17 mouse cellular contexts compared by ENCODE assay signal in the genomic region with DNA sequence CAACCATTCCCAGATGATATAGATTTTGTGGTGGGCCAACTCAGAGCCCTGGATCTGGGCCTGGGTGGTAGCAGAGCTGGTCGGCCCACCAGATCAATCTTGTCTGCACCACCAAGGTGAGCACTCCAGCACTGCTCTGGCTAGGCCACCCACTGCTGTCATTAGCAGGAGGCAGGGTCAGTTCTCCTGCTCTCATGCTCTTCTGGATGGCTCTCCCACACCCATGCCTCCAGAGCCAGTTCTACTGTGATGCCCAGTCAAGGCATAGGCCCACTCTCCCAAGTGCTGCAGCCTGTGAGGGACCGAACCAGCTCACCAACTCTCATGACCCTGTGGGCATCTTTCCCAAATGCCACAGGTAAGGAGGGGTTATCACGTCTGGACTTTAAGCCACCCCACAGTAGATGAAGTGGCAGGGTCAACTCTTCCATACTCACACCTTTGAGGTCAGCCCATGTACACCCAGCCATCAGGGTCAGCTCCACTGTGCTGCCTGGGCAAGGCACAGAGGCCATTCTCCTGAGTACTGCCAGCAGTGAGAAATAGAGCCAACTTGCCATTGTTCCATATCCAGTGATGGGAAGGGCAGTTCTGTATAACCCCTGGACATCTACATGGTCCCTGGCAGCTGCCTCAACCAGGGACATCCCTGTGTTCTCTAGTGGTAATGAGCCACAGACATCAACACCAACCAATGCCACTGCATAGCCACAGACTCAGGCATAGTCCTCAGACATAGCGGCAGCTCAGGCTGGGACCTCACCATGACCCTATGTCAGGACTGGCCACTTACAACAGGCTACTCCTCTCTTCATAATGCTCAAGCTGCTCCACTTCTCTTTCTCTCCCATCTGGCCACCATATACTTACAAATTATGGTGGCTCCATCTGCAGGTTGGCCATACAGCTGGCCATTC.
A peak's percentile ranks its signal among the peaks of the same experiment; 100 is the strongest.
DNase-seq lines count a peak whose midpoint lies in the region; ATAC-seq and TF ChIP-seq lines count a peak whose summit lies in the region.
"Had no signal": no experiment of that assay in that cellular context is flagged by ENCODE, and none has a peak within 500 bp of the region (broad histone marks: within the 10 kb centered on the region; RNA-seq: fewer than 3 reads in every experiment).

No protein-coding gene starts in this region.

- H3K4me1 ChIP-seq in embryonic facial prominence, embryonic 12.5 days = no peaks in the 10 kb centered on the region
- no peaks in the 10 kb centered on the region for H3K4me1 ChIP-seq in embryonic facial prominence, embryonic 10.5 days
- no peaks in the 10 kb centered on the region for H3K4me1 ChIP-seq in intestine, embryonic 14.5 days (replicated peaks; ENCODE audit: control insufficient read depth, insufficient read depth, low read length)
- H3K4me1 ChIP-seq in intestine, embryonic 15.5 days (replicated peaks) = no peaks in the 10 kb centered on the region
- H3K4me1 ChIP-seq in midbrain, embryonic 11.5 days (ENCODE audit: control insufficient read depth, insufficient read depth, low read length) = no peaks in the 10 kb centered on the region
- no peaks in the 10 kb centered on the region for H3K4me1 ChIP-seq in midbrain, postnatal 0 days (ENCODE audit: insufficient read depth, low read length)
- no peaks in the 10 kb centered on the region for H3K4me1 ChIP-seq in hindbrain, embryonic 15.5 days (replicated peaks)
- H3K4me1 ChIP-seq: stomach, embryonic 15.5 days had no signal

- no peak for TF ChIP-seq CTCF in midbrain, postnatal 0 days (IDR thresholded peaks at IDR 0.05)

- no peaks in the 10 kb centered on the region for H3K9me3 ChIP-seq in embryonic facial prominence, embryonic 12.5 days
- no peaks in the 10 kb centered on the region for H3K9me3 ChIP-seq in embryonic facial prominence, embryonic 10.5 days
- H3K9me3 ChIP-seq in intestine, embryonic 14.5 days (ENCODE audit: control insufficient read depth, low read length) = no peaks in the 10 kb centered on the region
- H3K9me3 ChIP-seq in intestine, embryonic 15.5 days = no peaks in the 10 kb centered on the region
- no peaks in the 10 kb centered on the region for H3K9me3 ChIP-seq in midbrain, embryonic 11.5 days (ENCODE audit: control insufficient read depth, low read length)
- no peaks in the 10 kb centered on the region for H3K9me3 ChIP-seq in midbrain, postnatal 0 days (ENCODE audit: low read length)
- no peaks in the 10 kb centered on the region for H3K9me3 ChIP-seq in hindbrain, embryonic 15.5 days
- H3K9me3 ChIP-seq: heart, embryonic 12.5 days; stomach, embryonic 15.5 days had no signal

- no peaks in the 10 kb centered on the region for H3K36me3 ChIP-seq in embryonic facial prominence, embryonic 12.5 days
- no peaks in the 10 kb centered on the region for H3K36me3 ChIP-seq in embryonic facial prominence, embryonic 10.5 days (replicated peaks)
- H3K36me3 ChIP-seq in intestine, embryonic 14.5 days (ENCODE audit: control insufficient read depth, insufficient read depth, low read length) = no peaks in the 10 kb centered on the region
- no peaks in the 10 kb centered on the region for H3K36me3 ChIP-seq in intestine, embryonic 15.5 days
- no peaks in the 10 kb centered on the region for H3K36me3 ChIP-seq in midbrain, embryonic 11.5 days (ENCODE audit: control insufficient read depth, insufficient read depth, low read length)
- H3K36me3 ChIP-seq in midbrain, postnatal 0 days (ENCODE audit: insufficient read depth, low read length) = no peaks in the 10 kb centered on the region
- no peaks in the 10 kb centered on the region for H3K36me3 ChIP-seq in hindbrain, embryonic 15.5 days
- H3K36me3 ChIP-seq: heart, embryonic 12.5 days; stomach, embryonic 15.5 days had no signal

- no peak overlapping the region for H3K27ac ChIP-seq in embryonic facial prominence, embryonic 12.5 days
- no peak overlapping the region for H3K27ac ChIP-seq in embryonic facial prominence, embryonic 10.5 days (replicated peaks)
- H3K27ac ChIP-seq in intestine, embryonic 14.5 days (ENCODE audit: low read depth) = no peak overlapping the region
- no peak overlapping the region for H3K27ac ChIP-seq in intestine, embryonic 15.5 days
- H3K27ac ChIP-seq in midbrain, embryonic 11.5 days (ENCODE audit: low read depth, low read length) = no peak overlapping the region
- H3K27ac ChIP-seq in midbrain, postnatal 0 days (ENCODE audit: low read depth, low read length) = no peak overlapping the region
- H3K27ac ChIP-seq in hindbrain, embryonic 15.5 days (replicated peaks) = no peak overlapping the region
- H3K27ac ChIP-seq: gastrocnemius, adult 2 months; stomach, embryonic 15.5 days had no signal

- H3K9ac ChIP-seq in embryonic facial prominence, embryonic 12.5 days = no peak overlapping the region
- H3K9ac ChIP-seq in intestine, embryonic 14.5 days (ENCODE audit: low read length) = no peak overlapping the region
- no peak overlapping the region for H3K9ac ChIP-seq in intestine, embryonic 15.5 days
- H3K9ac ChIP-seq in midbrain, embryonic 11.5 days (ENCODE audit: low read length) = no peak overlapping the region
- no peak overlapping the region for H3K9ac ChIP-seq in midbrain, postnatal 0 days (replicated peaks; ENCODE audit: low read length, poor library complexity, severe bottlenecking)
- H3K9ac ChIP-seq in hindbrain, embryonic 15.5 days = no peak overlapping the region
- H3K9ac ChIP-seq: heart, embryonic 12.5 days; stomach, embryonic 15.5 days had no signal

- H3K27me3 ChIP-seq in embryonic facial prominence, embryonic 12.5 days = no peaks in the 10 kb centered on the region
- H3K27me3 ChIP-seq in embryonic facial prominence, embryonic 10.5 days (replicated peaks; ENCODE audit: low read depth, poor library complexity, severe bottlenecking) = no peaks in the 10 kb centered on the region
- H3K27me3 ChIP-seq in intestine, embryonic 14.5 days (replicated peaks; ENCODE audit: control insufficient read depth, insufficient read depth, low read length) = no peaks in the 10 kb centered on the region
- H3K27me3 ChIP-seq in intestine, embryonic 15.5 days (replicated peaks) = no peaks in the 10 kb centered on the region
- H3K27me3 ChIP-seq in midbrain, embryonic 11.5 days (ENCODE audit: control insufficient read depth, insufficient read depth, low read length) = no peaks in the 10 kb centered on the region
- H3K27me3 ChIP-seq in midbrain, postnatal 0 days (ENCODE audit: insufficient read depth, low read length) = no peaks in the 10 kb centered on the region
- no peaks in the 10 kb centered on the region for H3K27me3 ChIP-seq in hindbrain, embryonic 15.5 days
- H3K27me3 ChIP-seq: stomach, embryonic 15.5 days had no signal

- H3K4me3 ChIP-seq in embryonic facial prominence, embryonic 12.5 days = no peak overlapping the region
- no peak overlapping the region for H3K4me3 ChIP-seq in embryonic facial prominence, embryonic 10.5 days
- H3K4me3 ChIP-seq in intestine, embryonic 14.5 days (ENCODE audit: low read depth, low read length) = no peak overlapping the region
- H3K4me3 ChIP-seq in intestine, embryonic 15.5 days (replicated peaks) = no peak overlapping the region
- H3K4me3 ChIP-seq in midbrain, embryonic 11.5 days (ENCODE audit: low read depth, low read length) = no peak overlapping the region
- no peak overlapping the region for H3K4me3 ChIP-seq in midbrain, postnatal 0 days (ENCODE audit: low read depth, low read length)
- H3K4me3 ChIP-seq in hindbrain, embryonic 15.5 days = no peak overlapping the region
- H3K4me3 ChIP-seq: gastrocnemius, adult 2 months; heart, embryonic 12.5 days; stomach, embryonic 15.5 days had no signal

- peak; percentile 66; the same call in 1 of the 2 replicates for ATAC-seq in embryonic facial prominence, embryonic 12.5 days (ENCODE audit: insufficient number of reproducible peaks, insufficient read depth, low FRiP score, low TSS enrichment)
- 0 out of 2 replicates have a peak, but pooled peaks have one; percentile 32 for ATAC-seq in intestine, embryonic 14.5 days (replicated peaks; ENCODE audit: low FRiP score, low TSS enrichment, low read depth)
- no peak for ATAC-seq in intestine, embryonic 15.5 days
- peak; percentile 30 for ATAC-seq in midbrain, embryonic 11.5 days (ENCODE audit: low FRiP score)
- no peak for ATAC-seq in midbrain, postnatal 0 days (ENCODE audit: low FRiP score)
- peak; percentile 65 for ATAC-seq in hindbrain, embryonic 15.5 days (ENCODE audit: low FRiP score, low read depth)

- WGBS in embryonic facial prominence, embryonic 12.5 days = 88% methylated on average over 4 of the region's 4 CpGs
- 89% methylated on average over 4 of the region's 4 CpGs for WGBS in embryonic facial prominence, embryonic 10.5 days
- 81% methylated on average over 4 of the region's 4 CpGs for WGBS in intestine, embryonic 14.5 days
- WGBS in intestine, embryonic 15.5 days = 82% methylated on average over 4 of the region's 4 CpGs
- WGBS in midbrain, embryonic 11.5 days = 91% methylated on average over 4 of the region's 4 CpGs
- 92% methylated on average over 4 of the region's 4 CpGs for WGBS in midbrain, postnatal 0 days
- WGBS in hindbrain, embryonic 15.5 days = 90% methylated on average over 4 of the region's 4 CpGs

- DNase-seq in embryonic facial prominence, embryonic 10.5 days (ENCODE audit: low spot score) = no peak
- DNase-seq in intestine, embryonic 14.5 days (ENCODE audit: low spot score) = no peak
- no peak for DNase-seq in midbrain, embryonic 11.5 days (ENCODE audit: low spot score, missing footprints)
- no peak for DNase-seq in midbrain, postnatal 0 days (ENCODE audit: low spot score)
- DNase-seq in embryo, embryonic 9.5 days (ENCODE audit: extremely low spot score) = no peak
- DNase-seq: adrenal gland, adult 2 months; gastrocnemius, adult 2 months; heart, postnatal 4 days; kidney, adult 18-20 months; lung, adult 2 months; right cerebral cortex, postnatal 14 days; thymus, adult 2 months had no signal

- H3K4me2 ChIP-seq in embryonic facial prominence, embryonic 12.5 days (replicated peaks) = no peak overlapping the region
- H3K4me2 ChIP-seq in intestine, embryonic 14.5 days (ENCODE audit: low read length) = no peak overlapping the region
- no peak overlapping the region for H3K4me2 ChIP-seq in intestine, embryonic 15.5 days (replicated peaks)
- H3K4me2 ChIP-seq in midbrain, embryonic 11.5 days = no peak overlapping the region
- H3K4me2 ChIP-seq in midbrain, postnatal 0 days (ENCODE audit: low read depth, low read length, poor library complexity, severe bottlenecking) = no peak overlapping the region
- no peak overlapping the region for H3K4me2 ChIP-seq in hindbrain, embryonic 15.5 days
- H3K4me2 ChIP-seq: heart, embryonic 12.5 days; stomach, embryonic 15.5 days had no signal

Comparison
In these comparisons a context has a peak if more than half of its experiments do, and no peak if none do; other contexts are left out.
1. ATAC-seq: peak in embryonic facial prominence, embryonic 12.5 days (single experiment), intestine, embryonic 14.5 days (single experiment), midbrain, embryonic 11.5 days (single experiment) and hindbrain, embryonic 15.5 days (single experiment); none in intestine, embryonic 15.5 days (single experiment) and midbrain, postnatal 0 days (single experiment).